Mouse (Mus musculus) limb, embryonic 13.5 days (tissue): ENCODE measurements at regions not wholly inside any gene's neighbourhood (a gene's known extent, or its start where the extent isn't known, plus 50 kb on each side); places are given as distances from the start of the nearest gene placed in this dataset.

Experiments
- ATAC-seq: fragments of 200-750 bp; cut with Nextera tagmentation; 2 replicates; pipeline ENCODE4 v1.8.0; 2017; ENCODE audit warnings: low read depth, moderate number of reproducible peaks, moderate TSS enrichment; ENCODE audit not compliant: low FRiP score
- H3K27ac ChIP-seq: fragments of 300-500 bp; sonication (generic); 2 replicates; pipeline ENCODE4 v1.5.1; 2015; ENCODE audit warnings: inconsistent platforms, mild to moderate bottlenecking, moderate library complexity
- H3K27me3 ChIP-seq: fragments of 300-500 bp; sonication (generic); 2 replicates; pipeline ENCODE4 v1.6.1; 2015; ENCODE audit warnings: mild to moderate bottlenecking, inconsistent platforms
- H3K36me3 ChIP-seq: fragments of 300-500 bp; sonication (generic); 2 replicates; pipeline ENCODE4 v1.6.1; 2015; ENCODE audit warnings: inconsistent platforms, mild to moderate bottlenecking, moderate library complexity
- H3K4me1 ChIP-seq: fragments of 300-500 bp; sonication (generic); 2 replicates; pipeline ENCODE4 v1.6.1; 2015; ENCODE audit warnings: inconsistent platforms
- H3K4me2 ChIP-seq: fragments of 300-500 bp; sonication (generic); replicated peaks from 2 replicates; pipeline ENCODE4 v1.6.1; 2015; ENCODE audit warnings: inconsistent platforms, mild to moderate bottlenecking, moderate library complexity
- H3K4me3 ChIP-seq: fragments of 300-500 bp; sonication (generic); 2 replicates; pipeline ENCODE4 v1.5.1; 2015; ENCODE audit warnings: moderate library complexity, mild to moderate bottlenecking, inconsistent platforms
- H3K9ac ChIP-seq: fragments of 300-500 bp; sonication (generic); 2 replicates; pipeline ENCODE4 v1.6.1; 2015; ENCODE audit warnings: mild to moderate bottlenecking, inconsistent platforms
- H3K9me3 ChIP-seq: fragments of 300-500 bp; sonication (generic); 2 replicates; pipeline ENCODE4 v1.6.1; 2016; ENCODE audit warnings: inconsistent platforms
- WGBS: fragments of 180-500 bp; shearing (Covaris S2); methylation state at CpG from one replicate; pipeline ENCODE4 v1.1.7; 2015; 5-methylcytosine and 5-hydroxymethylcytosine counted together

DNA sequence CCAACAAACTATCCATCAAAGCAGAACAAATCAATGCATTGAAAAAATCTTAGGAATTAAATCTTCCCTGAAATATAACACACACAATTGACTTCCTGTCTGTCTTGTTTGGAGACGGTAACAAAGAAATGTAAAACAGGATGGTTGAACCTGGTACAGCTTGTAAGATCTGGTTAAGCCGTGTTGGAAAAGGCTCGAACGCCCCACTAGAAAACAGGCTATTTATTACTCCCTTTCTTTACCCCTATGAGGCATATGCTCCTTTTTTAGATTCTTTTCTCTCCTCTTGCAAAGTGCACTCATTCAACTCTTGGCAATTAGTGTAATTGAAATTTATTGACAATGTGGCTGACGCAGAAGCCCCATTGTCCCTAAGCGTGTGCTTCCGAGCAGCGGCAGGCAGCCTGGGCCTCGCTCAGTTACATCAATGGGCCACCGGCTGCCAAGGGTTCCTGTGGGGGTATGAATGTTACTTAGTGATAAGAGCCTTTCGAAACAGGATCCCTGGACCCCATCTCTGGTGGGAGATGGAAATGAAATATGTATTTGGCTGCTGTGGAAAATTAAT lies 297.2 kb upstream of the Adamts16 start:
- no peaks in the 10 kb centered on the region for H3K9me3 ChIP-seq
- 77% methylated on average over 11 of the region's 11 CpGs for WGBS
- no peaks in the 10 kb centered on the region for H3K27me3 ChIP-seq
- no peaks in the 10 kb centered on the region for H3K36me3 ChIP-seq
- H3K27ac ChIP-seq: no peak overlapping the region
- no peak overlapping the region for H3K9ac ChIP-seq
- no peak for ATAC-seq
- no peak overlapping the region for H3K4me2 ChIP-seq
- H3K4me3 ChIP-seq: no peak overlapping the region
- no peaks in the 10 kb centered on the region for H3K4me1 ChIP-seq

DNA sequence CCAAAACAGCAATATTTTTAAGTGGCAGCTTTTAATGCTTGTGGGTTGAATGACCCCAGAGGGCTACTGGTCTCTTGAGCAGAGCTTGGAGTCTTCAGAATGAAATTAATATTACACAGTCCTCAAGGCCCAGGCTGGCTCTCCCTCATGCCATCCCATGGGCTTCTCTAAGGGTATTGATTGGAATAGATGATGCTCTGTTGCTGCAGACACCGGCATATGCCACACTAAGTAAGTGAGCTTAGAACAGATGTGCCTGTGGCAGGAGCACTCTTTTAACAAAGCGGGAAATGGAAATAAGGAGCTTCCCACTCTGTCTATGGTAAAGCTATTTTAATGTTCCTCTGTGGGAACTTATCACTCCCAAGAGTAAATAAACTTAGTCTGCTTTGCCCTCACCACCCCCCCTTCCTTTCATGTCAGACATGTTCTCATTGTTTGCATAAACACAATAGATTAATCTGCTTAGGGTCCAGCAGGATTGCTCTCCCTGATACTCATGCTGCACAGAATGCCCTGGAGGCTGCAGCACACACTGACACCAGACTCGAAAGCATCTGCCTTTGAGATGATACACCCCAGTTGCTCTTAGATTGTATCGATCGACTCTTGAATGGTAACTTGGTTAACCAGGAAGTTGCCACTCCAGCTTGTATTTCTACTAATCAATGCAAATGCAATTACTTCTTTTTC lies 294.5 kb upstream of the Adamts16 start:
- H3K9me3 ChIP-seq: no peaks in the 10 kb centered on the region
- no peak overlapping the region for H3K27ac ChIP-seq
- H3K4me1 ChIP-seq: no peaks in the 10 kb centered on the region
- no peak for ATAC-seq
- H3K4me2 ChIP-seq: no peak overlapping the region
- no peak overlapping the region for H3K9ac ChIP-seq
- WGBS: 91% methylated on average over 5 of the region's 5 CpGs
- H3K36me3 ChIP-seq: no peaks in the 10 kb centered on the region
- no peak overlapping the region for H3K4me3 ChIP-seq
- no peaks in the 10 kb centered on the region for H3K27me3 ChIP-seq

DNA sequence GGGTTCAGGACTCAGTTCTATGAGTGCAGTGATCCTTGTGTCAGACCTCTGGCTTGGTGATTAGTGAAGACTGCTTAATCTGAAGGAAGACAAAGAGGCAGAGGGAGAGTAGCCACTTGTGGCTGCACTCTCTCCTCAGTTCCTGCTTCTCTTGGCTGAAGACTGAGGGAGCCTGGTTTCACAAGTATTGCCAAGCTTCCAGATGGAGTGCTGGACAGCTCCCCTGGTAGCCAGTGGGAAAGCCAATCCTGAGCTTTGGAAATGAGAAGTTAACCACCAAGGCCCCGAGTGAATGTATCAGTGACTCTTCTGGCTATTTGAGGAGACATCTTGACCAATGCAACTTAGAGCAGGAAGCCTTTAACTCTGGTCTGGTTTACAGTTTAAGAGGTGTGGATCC lies 279.9 kb upstream of the Adamts16 start:
- Histone ChIP-seq H3K9me3 (no peaks in the 10 kb centered on the region), H3K36me3 (no peaks in the 10 kb centered on the region), H3K27ac (no peak overlapping the region), H3K4me1 (no peaks in the 10 kb centered on the region), H3K4me2 (no peak overlapping the region), H3K9ac (no peak overlapping the region), H3K4me3 (no peak overlapping the region), H3K27me3 (0 out of 2 replicates have a peak, but pooled peaks cover 3% of the 10 kb centered on the region)
- no peak for ATAC-seq
- 0% methylated on average over 1 of the region's 1 CpGs for WGBS

DNA sequence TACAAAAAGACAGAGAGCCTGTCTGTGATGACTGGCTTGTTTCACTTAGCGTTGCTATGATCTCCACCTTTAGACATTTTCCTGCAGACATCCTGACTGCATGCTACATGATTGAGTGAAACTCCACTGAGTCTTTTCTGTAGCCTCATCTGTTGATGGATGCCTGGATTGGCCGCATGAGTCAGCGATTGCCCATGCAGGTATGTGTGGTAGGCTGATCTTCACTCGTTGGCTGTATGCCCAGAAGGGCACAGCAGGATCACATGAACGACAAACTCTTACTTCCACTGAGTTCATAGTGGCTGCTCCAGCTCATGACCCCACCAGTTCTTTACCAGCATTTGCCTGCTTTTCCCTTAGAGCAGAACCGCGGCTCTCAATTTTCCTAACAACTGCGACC lies 266.6 kb upstream of the Adamts16 start:
- no peak for ATAC-seq
- H3K4me3 ChIP-seq: no peak overlapping the region
- peaks cover 20% of the 10 kb centered on the region for H3K27me3 ChIP-seq
- H3K9ac ChIP-seq: no peak overlapping the region
- no peaks in the 10 kb centered on the region for H3K9me3 ChIP-seq
- 82% methylated on average over 8 of the region's 8 CpGs for WGBS
- H3K4me1 ChIP-seq: peaks cover 14% of the 10 kb centered on the region
- H3K27ac ChIP-seq: no peak overlapping the region
- H3K4me2 ChIP-seq: no peak overlapping the region
- no peaks in the 10 kb centered on the region for H3K36me3 ChIP-seq

DNA sequence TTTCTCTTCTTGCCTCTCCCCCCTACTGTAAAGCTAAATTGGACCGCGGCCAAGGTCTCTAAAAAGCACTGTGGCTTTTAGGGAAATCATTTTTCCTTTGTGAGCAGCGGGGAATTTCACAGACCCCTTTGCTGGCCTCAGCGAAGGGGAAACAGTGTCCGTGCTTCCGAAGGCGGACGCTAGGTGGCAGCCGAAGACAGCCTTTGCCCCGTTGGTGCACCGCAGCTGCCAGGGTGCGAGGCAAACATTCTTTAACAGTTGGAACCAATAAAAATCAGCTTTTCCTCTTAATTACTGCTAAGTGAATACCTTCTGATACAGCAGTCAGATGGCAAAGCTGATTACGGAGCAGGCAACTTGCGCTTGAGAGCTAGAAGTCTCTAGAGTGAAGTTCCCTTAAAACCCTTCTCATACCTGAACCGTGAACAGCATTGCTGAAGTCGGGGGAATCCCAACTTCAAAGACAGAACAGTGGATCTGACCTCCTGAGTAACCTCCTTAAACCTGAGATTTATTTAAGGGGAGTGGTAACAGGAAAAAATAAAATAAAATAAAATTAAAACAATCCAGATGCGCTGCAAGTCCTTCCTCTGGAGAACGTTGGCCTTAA lies 263.7 kb upstream of the Adamts16 start:
- 5% methylated on average over 18 of the region's 18 CpGs for WGBS
- peak overlapping the region; percentile 69 for H3K4me2 ChIP-seq
- peak overlapping the region; percentile 59; the same call in 1 of the 2 replicates for H3K9ac ChIP-seq
- ATAC-seq: peak; percentile 86
- peak overlapping the region; percentile 40 for H3K4me3 ChIP-seq
- peaks cover 14% of the 10 kb centered on the region for H3K4me1 ChIP-seq
- no peaks in the 10 kb centered on the region for H3K9me3 ChIP-seq
- H3K27ac ChIP-seq: no peak overlapping the region
- H3K36me3 ChIP-seq: no peaks in the 10 kb centered on the region
- peaks cover 32% of the 10 kb centered on the region for H3K27me3 ChIP-seq

DNA sequence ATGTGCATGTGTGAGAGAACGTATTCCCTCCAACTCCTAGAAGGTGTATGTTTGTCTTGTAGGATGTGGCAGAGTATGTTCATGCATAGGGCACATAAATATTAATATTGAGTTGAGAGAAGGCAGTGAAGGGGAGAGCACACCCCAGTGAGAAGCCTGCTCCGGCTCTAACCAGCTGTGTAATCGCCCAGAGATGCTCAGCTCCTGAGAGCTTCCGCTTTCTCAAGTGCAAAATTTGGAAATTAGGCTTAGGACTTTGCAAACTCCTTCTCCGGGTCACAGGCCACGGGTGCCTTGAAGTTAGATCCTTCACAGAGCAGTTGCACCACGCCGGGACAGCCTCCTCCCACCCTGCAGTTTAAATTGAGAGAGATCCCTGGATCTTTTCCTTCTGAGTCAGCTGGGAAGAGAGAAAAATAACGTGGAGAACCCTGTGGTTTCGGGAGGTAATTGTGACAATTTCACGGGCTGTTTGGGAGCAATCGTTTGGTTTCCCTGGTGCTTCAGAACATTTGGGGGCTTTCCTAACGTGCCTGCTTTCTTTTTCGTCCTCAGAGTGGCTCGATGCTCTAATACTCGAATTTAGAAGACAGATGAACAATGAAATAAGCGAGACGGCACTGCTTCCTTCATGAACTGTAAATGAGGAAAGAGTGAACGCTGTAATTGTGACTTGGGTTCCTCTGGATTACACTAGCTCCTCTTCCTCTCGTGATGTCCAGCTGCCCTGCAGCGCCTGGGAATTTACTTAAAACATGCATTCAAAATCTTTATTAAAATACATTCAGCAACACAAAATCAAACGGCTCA lies 263.0 kb upstream of the Adamts16 start:
- Histone ChIP-seq H3K36me3 (no peaks in the 10 kb centered on the region), H3K27ac (no peak overlapping the region), H3K9ac (peak overlapping the region; percentile 59), H3K4me2 (peak overlapping the region; percentile 69), H3K4me1 (peaks cover 14% of the 10 kb centered on the region), H3K4me3 (peak overlapping the region; percentile 40), H3K27me3 (peaks cover 32% of the 10 kb centered on the region), H3K9me3 (no peaks in the 10 kb centered on the region)
- ATAC-seq: no peak
- 24% methylated on average over 22 of the region's 22 CpGs for WGBS

DNA sequence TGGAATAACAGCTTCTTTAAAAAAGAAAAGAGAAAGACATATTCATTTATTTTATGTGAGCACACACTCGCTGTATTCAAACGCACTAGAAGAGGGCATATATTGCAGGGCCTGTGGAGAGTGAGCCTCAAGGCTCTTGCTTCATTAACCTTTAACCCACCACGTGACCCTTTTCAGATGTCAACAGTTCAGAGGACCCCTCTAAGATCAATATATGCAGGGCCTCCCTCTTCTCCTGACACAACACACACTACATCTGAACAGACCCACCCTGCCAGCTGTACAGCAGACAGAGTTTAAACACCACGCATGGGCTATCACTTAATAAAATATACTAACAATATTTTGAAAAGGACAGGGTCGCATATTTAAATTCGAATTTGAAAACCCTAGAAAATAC lies 242.7 kb upstream of the Adamts16 start:
- WGBS: 50% methylated on average over 6 of the region's 6 CpGs
- H3K27ac ChIP-seq: no peak overlapping the region

DNA sequence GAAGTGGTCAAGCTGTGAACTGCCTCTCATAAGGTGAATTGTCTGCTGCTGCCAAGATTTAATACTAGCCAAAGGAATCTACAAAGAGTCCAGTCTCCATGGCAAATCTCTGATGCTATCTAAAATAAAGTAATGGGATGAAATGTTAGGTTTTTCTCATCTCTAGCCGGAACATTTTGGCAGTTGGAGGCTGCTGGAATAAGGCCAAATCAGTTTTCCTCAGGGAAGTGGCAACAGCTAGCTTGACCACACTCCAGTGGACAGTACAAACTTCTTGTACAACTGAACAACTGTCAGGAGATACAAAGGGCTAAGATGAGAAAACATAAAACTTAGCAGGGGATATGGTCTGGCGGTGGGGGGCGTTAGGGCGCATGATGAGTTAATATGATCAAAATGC lies 234.3 kb upstream of the Adamts16 start:
- Histone ChIP-seq H3K9me3 (no peaks in the 10 kb centered on the region), H3K4me3 (no peak overlapping the region), H3K36me3 (no peaks in the 10 kb centered on the region), H3K27me3 (peaks cover 5% of the 10 kb centered on the region; the same call in 1 of the 2 replicates), H3K9ac (no peak overlapping the region), H3K27ac (no peak overlapping the region), H3K4me2 (no peak overlapping the region), H3K4me1 (no peaks in the 10 kb centered on the region)
- WGBS: 89% methylated on average over 4 of the region's 4 CpGs
- no peak for ATAC-seq

More for the DNA sequence above, 242.7 kb upstream of the Adamts16 start:
- Histone ChIP-seq H3K9me3 (no peaks in the 10 kb centered on the region), H3K27me3 (no peaks in the 10 kb centered on the region), H3K4me2 (no peak overlapping the region), H3K36me3 (no peaks in the 10 kb centered on the region), H3K4me1 (no peaks in the 10 kb centered on the region), H3K4me3 (no peak overlapping the region), H3K9ac (no peak overlapping the region)
- ATAC-seq: no peak

DNA sequence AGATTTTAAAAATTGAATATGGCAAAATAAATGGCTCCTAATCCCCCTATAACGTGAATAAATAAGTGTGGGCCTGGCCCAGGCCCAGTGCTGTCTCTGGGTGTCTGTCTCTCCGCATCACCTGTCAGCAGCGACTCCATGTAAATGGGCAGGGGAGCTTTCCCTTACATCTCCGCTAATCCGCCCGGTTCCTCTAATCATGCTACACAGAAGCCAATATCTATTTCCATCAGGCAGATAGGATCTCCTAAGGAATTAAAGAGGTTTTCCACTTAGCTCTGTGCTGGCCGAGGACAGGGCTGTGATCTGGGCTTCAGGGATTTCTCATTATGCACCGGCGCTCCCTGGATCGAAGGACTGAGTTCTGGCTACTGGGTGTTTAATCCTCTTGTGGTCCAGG lies 232.4 kb upstream of the Adamts16 start:
- H3K36me3 ChIP-seq: no peaks in the 10 kb centered on the region
- no peaks in the 10 kb centered on the region for H3K9me3 ChIP-seq
- no peak for ATAC-seq
- no peak overlapping the region for H3K9ac ChIP-seq
- no peak overlapping the region for H3K27ac ChIP-seq
- H3K4me2 ChIP-seq: no peak overlapping the region
- no peak overlapping the region for H3K4me3 ChIP-seq
- peaks cover 5% of the 10 kb centered on the region; the same call in 1 of the 2 replicates for H3K27me3 ChIP-seq
- H3K4me1 ChIP-seq: peaks cover 1% of the 10 kb centered on the region; the same call in 1 of the 2 replicates
- WGBS: 62% methylated on average over 10 of the region's 10 CpGs

DNA sequence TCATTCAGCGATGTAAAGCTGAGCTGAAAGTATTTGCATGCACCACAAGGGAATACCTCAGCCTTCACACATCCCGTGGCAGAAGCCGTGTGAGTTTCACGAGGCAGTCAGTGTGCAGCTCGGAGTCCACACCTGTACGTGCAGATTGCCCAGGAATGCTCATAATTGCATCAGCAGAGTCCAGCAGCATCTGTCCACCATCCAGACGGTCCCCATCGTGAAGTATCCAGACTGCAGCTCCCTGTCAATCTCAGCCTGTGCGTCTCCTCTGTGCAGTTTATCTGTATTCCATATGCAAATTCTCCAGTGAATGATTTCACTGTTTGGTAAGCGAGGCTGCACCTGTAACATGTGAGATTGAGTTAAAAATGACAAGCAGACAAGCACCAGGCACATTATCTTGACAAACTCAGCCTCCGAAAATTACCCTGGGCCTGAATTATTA lies 227.2 kb upstream of the Adamts16 start:
- Histone ChIP-seq H3K27ac (no peak overlapping the region), H3K4me2 (0 out of 2 replicates have a peak overlapping the region, but pooled peaks have one; percentile 9), H3K36me3 (no peaks in the 10 kb centered on the region), H3K9ac (no peak overlapping the region), H3K27me3 (no peaks in the 10 kb centered on the region), H3K4me3 (no peak overlapping the region), H3K9me3 (no peaks in the 10 kb centered on the region), H3K4me1 (peaks cover 13% of the 10 kb centered on the region)
- WGBS: 42% methylated on average over 11 of the region's 11 CpGs
- peak; percentile 36 for ATAC-seq

DNA sequence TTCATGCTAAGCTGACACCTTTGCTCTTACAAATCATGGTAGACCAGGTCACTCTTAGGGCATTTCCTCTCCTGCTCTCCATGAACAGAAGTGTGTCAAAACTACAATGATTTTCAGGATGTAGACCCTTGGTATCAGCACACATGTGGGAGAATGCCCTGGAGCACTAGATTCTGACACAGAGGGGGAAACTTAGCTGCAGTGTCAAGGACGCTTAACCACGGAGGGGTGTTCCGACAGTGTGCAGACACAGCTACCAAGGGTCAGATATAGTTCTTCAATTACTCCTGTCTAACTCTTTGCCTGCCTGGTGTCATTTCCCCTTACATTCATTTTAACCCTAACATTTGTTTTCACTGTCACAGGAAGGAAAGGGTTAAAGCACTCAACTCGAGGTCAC lies 226.4 kb upstream of the Adamts16 start:
- Histone ChIP-seq H3K4me1 (peaks cover 13% of the 10 kb centered on the region), H3K9ac (no peak overlapping the region), H3K4me3 (no peak overlapping the region), H3K27me3 (no peaks in the 10 kb centered on the region), H3K36me3 (no peaks in the 10 kb centered on the region), H3K27ac (no peak overlapping the region), H3K4me2 (no peak overlapping the region), H3K9me3 (no peaks in the 10 kb centered on the region)
- no peak for ATAC-seq
- 41% methylated on average over 4 of the region's 4 CpGs for WGBS

DNA sequence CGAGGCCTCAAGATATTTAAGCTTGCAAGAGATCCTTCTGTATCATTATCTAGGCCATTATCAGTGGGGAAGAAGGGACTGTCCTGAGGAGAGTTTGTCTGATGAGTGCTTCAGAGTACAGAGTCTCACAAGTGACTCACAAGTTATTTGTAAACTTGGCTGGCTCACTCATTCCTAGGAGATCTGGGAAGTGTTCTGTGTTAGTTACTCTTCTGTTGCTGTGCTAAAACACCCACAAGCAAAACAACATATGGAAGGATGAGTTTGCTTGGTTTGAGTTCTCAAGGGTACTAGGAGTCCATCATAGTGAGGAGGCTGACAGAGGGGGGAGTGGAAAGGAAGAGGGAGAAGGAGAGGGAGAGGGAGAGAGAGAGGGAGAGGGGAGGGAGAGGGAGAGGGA lies 224.0 kb upstream of the Adamts16 start:
- WGBS: 65% methylated on average over 1 of the region's 1 CpGs

More for the DNA sequence above, 224.0 kb upstream of the Adamts16 start:
- Histone ChIP-seq H3K9me3 (no peaks in the 10 kb centered on the region), H3K27ac (no peak overlapping the region), H3K27me3 (no peaks in the 10 kb centered on the region), H3K4me3 (no peak overlapping the region), H3K4me1 (peaks cover 13% of the 10 kb centered on the region), H3K36me3 (no peaks in the 10 kb centered on the region), H3K4me2 (no peak overlapping the region), H3K9ac (no peak overlapping the region)
- ATAC-seq: no peak
